Mouse (Mus musculus) layer of hippocampus, postnatal 14 days (tissue): ENCODE data around the gene Fos. TPM values are rescaled to one million over a fixed set of nuclear protein-coding genes. Genes with fewer than 3 reads are reported as not detected.

Experiments used
- DNase-seq, 2 experiments: peaks; one replicate each; pipeline ENCODE4 v3.0.0; 2021 to 2022; ENCODE audit warnings: low spot score in 2 of 2, mixed read lengths in 1 of 2
- total RNA-seq, 2 experiments: library from RNA; stranded (reverse); gene quantifications; 2 replicates each; pipeline ENCODE4 v1.2.3; 2021

The Fos gene
- total RNA-seq, 2 experiments from 2014 or later: 12.9 to 16.5 TPM

GRCm38 (mm10) chr12:85461913-85462663, 11.6 kb upstream of the Fos start:
- no peak for DNase-seq

GRCm38 (mm10) chr12:85462802-85463201, 10.9 kb upstream of the Fos start:
- DNase-seq: no peak

- no peak for DNase-seq
Measured at GRCm38 (mm10) chr12:85464431-85464830, 9.3 kb upstream of the Fos start.

GRCm38 (mm10) chr12:85464902-85465301, 8.8 kb upstream of the Fos start:
- no peak for DNase-seq

GRCm38 (mm10) chr12:85467854-85468253, 5.8 kb upstream of the Fos start:
- DNase-seq: peak; percentile 60 to 80

GRCm38 (mm10) chr12:85468666-85469065, 5.0 kb upstream of the Fos start:
- no peak for DNase-seq

- peak; percentile 51 to 65 for DNase-seq
Measured at GRCm38 (mm10) chr12:85471920-85472655, 1.6 kb upstream of the Fos start.

- no peak for DNase-seq
Measured at GRCm38 (mm10) chr12:85472656-85473410, 857 bp upstream of the Fos start.

- peak; percentile 59 to 72 for DNase-seq
Measured at GRCm38 (mm10) chr12:85474298-85475231, 875 bp downstream of the Fos start.

GRCm38 (mm10) chr12:85475232-85475919, 1.7 kb downstream of the Fos start:
- DNase-seq: no peak

- no peak for DNase-seq
Measured at GRCm38 (mm10) chr12:85475920-85476828, 2.5 kb downstream of the Fos start.

- no peak for DNase-seq
Measured at GRCm38 (mm10) chr12:85477219-85477618, 3.5 kb downstream of the Fos start.

- no peak for DNase-seq
Measured at GRCm38 (mm10) chr12:85477804-85478203, 4.1 kb downstream of the Fos start.

- DNase-seq: no peak
Measured at GRCm38 (mm10) chr12:85478696-85479095, 5.0 kb downstream of the Fos start.

GRCm38 (mm10) chr12:85479190-85479589, 5.5 kb downstream of the Fos start:
- DNase-seq: no peak

- DNase-seq: no peak
Measured at GRCm38 (mm10) chr12:85483155-85483554, 9.5 kb downstream of the Fos start.

GRCm38 (mm10) chr12:85484655-85485054, 11.0 kb downstream of the Fos start:
- no peak for DNase-seq

GRCm38 (mm10) chr12:85485890-85486765, 12.4 kb downstream of the Fos start:
- peak; percentile 92 to 94 for DNase-seq
